Mouse (Mus musculus) spleen, embryonic (tissue): ENCODE results near the gene Creb3l2.
"Not testable (repeated sequence)": the region's sequence is repeated elsewhere in the genome, so short reads cannot be mapped to it uniquely, and the experiment has no call there.

ENCODE experiments used
- CTCF ChIA-PET: fragments of 350-600 bp; sonication (Branson Sonifier 250); formaldehyde crosslinking; loops from one replicate; lab custom pipeline; 2022; lab: Charles Lee

Creb3l2 gene

DNA sequence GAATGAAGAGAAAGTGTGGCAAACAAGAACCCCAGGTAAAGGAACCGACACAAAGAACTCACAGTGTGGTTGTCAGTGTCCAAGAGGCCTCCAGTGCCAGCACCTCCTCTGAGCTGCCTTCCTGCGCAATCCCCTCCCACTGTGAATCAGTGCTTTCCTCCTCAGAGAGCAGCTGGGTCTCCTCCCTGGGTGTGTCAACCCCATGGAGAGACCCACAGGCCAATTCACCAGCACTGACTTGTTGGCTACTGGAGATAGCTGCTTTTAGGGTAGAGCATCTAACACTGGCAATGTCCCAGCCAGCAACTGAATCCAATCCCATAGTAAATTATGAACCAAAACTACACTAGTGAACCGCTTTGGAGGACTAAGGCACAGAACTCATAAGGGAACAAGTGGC lies 64.6 kb downstream of the Creb3l2 start:
- CTCF ChIA-PET = not testable (repeated sequence)

DNA sequence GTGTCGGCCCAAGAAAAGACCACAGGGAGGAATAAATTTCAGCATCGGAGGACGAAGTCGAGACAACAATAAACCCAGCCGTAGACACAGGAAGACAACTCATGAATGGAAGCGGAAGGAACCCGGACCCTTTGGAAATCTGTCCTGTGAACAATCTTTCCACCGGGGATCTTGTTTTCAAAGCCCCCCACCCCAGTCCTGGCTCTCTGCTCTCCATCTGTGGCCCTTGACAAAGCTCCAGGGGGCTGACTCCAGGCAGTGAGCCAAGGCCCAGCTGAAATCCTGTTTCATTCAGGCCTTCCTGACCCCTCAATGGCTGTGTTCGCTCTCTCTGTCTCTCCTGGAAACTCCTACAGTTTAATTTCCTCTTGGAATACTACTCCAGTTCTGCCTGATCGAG lies 66.5 kb downstream of the Creb3l2 start:
- CTCF ChIA-PET = no interaction called here

DNA sequence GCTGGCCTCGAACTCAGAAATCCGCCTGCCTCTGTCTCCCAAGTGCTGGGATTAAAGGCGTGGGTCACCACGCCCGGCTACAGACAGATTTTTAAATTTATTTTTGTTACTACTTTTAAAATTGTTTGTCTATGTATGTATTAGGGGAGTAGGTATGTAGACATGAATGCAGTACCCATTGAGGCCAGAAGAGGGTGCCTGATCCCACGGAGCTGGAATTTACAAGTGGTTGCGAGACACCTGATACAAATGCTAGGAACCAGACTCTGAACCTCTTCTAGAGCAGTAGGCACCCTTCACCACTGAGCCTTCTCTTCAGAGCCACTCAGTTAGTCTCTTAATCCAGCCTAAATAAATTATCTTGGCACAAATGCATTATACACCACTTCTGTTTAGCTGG lies 70.6 kb downstream of the Creb3l2 start:
- CTCF ChIA-PET = interaction anchor here (1.1 kb wide), 1 partner anchor 16 kb away, joined by 4 read pairs; no protein-coding TSS in a partner anchor

DNA sequence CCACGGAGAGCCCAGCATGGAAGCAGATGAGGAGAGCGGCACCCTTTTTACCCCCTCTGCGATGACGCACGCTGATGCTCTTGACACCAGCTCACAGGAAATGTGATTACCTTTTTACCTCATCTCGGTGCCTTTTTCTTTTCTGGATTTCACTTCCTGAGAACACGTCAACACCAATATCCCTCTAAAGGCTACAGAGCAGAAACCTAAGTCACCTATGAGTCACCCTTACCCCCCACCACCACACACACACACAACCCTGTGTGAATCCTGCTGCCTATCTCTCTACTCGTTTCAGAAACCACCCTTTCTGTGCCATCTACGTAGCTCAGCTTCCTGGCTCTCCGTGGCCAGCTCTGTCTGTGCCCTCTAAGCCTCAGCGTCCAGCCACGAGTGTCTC lies 71.4 kb downstream of the Creb3l2 start:
- CTCF ChIA-PET = interaction anchor here (1.1 kb wide), 1 partner anchor 15 kb away, joined by 4 read pairs; no protein-coding TSS in a partner anchor

DNA sequence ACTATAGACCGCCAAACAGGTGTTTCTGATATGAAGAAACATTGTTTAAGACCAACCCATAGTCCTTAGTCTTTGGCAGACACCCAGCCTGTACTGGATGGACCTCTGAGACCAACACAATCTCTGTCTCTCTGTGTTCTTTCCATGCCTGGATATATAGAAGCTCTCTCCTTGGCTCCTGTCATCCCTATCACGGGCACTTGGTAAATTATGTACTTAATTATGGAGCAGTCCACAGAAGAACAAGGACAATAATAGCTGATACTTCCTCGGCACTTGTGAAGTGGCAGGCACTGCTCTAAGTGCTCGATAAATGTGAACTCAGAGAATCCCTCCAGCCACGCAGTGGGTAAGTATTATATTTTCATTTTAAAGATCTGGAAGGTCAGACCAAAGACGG lies 72.2 kb downstream of the Creb3l2 start:
- CTCF ChIA-PET = no interaction called here

DNA sequence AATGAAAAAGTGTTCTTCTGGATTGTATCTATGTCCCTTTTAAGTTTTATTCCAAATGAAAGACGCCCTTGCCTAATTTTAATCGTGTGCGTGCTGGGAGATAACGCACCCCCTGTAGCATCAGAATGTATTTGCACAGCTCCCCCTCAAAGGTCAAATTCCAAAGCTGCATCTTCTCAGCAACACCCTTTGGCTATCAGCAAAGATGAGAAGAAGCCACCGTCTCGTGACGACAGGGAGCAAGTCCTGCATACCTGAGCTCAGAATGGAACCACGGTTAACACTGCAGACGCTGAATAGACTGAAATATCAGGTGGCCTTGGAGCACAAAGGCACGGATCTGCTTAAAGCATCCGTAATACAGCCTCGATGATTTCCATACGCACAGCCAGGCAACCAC lies 73.7 kb downstream of the Creb3l2 start:
- CTCF ChIA-PET = no interaction called here

DNA sequence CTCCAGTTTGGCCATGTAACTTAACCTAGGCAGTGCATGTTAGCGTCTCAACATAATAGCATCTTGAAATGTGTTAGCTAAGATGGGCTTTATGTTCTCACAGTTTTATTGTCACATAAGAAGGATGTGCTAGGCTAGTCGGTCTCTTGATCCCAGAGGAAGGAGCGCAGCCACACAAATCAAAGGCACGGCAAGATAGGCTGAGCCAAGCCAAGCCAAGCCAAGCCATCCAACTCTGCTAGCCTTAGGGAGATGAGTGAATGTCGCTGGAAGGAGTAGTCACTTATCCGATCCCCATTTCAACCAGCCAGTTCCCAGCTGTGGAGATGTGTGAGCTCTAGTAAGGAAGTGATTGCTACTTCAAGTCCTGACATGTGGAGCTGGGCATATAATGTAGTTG lies 75.0 kb downstream of the Creb3l2 start:
- CTCF ChIA-PET = no interaction called here

DNA sequence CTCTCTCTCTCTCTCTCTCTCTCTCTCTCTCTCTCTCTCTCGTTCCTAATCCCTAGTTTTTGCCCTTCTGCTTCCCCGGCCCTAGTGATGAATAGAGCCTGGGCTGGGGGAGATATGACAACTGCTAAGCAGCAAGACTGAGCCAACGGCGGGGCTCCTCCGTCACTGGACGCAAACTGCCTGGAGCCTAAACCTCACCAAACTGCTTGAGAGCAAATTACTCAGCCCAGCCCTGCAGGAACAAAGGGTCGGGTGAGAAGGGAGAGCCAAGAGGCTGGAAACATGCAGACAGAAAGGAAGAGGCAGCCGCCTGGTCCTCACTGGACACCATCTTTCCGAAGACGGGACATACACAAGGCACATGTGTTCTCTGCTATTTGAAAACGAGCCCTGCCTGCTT lies 76.8 kb downstream of the Creb3l2 start:
- CTCF ChIA-PET = interaction anchor here (0.6 kb wide), 1 partner anchor 18 kb away, joined by 3 read pairs; no protein-coding TSS in a partner anchor

DNA sequence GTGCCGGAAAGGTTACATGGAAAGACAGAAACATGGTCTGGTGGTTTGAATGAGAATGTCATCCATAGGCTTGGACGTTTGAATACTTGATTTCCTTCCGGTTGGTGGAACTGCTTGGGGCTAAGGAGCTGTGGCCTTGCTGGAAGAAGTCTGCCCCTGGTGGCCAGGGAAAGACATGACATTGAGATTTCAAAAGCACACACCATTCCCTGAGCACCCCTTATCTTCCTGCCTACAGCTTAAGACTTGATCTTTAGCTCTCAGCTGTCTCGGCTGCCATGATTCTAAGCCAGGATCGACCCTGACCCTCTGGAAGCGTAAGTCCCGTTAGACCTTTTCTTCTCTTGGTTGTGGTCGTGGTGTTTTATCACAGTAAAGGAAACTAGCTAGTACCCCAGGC lies 77.6 kb downstream of the Creb3l2 start:
- CTCF ChIA-PET = interaction anchor here (0.5 to 1.2 kb wide), 2 partner anchors 82 to 88 kb away, joined by 3 read pairs; no protein-coding TSS in a partner anchor

DNA sequence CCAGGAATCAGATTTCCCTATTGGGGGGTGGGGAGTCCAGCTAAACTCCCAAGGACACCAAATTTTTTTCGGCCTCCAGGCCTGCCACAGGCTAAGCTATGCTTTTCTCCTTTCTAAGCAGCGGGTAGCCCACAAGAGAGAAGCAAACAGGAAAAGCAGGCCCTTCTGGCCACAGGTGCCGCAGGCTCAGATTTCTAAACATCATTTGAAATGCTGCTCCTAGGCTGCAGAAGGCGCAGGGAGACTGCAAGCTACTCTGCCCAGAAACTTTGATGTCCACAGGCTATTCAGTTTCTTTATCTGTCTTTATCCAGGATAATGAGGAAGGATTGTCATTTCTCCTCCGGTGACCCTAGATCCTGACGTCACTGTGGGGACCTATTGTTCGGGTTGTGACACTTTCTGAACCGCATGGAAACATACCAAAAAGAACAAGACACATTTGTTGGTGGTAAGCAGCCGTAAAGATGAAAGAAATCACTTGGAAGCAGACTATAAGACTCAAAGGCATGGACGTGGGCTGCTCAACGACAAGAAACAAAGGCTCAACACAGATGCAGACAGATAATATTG lies 81.0 kb downstream of the Creb3l2 start:
- CTCF ChIA-PET = no interaction called here

DNA sequence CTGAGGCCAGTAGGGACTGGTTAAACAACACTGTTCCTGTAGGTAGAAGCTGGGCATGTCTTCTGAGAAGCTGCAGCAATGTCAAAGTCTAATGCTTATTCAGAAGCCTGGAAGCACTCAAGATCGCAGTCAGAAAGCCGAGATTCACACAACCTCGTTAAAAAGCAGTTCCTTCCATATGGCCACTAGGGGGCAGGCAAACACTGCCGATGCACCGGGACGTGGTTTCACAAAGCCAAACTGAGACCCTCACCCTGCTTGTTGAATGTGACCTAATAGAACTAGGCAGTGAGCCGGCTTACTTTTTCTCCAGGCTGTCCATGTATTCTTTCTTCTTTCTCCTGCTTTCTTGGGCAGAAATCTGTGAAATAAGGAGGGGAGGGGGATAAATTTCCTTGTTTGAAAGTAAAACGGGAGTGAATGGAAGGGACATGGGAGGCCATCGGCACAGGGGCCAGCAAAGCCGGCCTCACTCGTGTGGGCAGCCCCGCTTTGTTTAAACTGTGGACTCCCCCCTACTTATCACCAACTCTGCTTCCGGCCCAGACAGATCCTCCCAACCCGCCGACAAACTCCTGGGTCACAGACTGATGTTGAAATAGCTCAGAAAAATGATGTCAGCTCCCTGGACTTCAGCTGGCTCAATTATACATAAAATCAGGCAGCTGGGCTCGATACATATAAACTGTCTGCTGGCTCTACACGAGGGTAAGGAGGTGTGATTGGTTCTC lies 87.3 kb downstream of the Creb3l2 start:
- CTCF ChIA-PET = interaction anchor here (0.8 kb wide), 1 partner anchor 16 kb away, joined by 4 read pairs; no protein-coding TSS in a partner anchor

DNA sequence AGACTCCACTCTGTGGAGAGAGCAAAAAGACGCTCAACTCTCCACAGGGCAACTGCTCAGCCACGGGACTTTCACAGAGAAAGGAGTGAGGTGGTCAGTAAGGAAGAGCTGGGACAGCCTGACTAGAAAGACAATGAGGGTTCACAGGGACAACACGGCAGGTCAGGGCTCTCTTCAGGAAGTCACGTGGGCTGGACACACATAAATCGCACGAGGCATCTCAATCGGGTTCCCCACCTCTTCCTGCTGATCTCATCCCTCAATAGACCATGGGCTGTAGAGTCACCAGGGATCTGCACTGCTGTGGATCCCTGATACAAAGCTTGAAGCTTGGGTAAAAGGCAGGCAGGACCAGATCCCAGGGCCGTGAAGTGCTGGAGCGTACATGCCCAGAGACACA lies 88.3 kb downstream of the Creb3l2 start:
- CTCF ChIA-PET = no interaction called here

DNA sequence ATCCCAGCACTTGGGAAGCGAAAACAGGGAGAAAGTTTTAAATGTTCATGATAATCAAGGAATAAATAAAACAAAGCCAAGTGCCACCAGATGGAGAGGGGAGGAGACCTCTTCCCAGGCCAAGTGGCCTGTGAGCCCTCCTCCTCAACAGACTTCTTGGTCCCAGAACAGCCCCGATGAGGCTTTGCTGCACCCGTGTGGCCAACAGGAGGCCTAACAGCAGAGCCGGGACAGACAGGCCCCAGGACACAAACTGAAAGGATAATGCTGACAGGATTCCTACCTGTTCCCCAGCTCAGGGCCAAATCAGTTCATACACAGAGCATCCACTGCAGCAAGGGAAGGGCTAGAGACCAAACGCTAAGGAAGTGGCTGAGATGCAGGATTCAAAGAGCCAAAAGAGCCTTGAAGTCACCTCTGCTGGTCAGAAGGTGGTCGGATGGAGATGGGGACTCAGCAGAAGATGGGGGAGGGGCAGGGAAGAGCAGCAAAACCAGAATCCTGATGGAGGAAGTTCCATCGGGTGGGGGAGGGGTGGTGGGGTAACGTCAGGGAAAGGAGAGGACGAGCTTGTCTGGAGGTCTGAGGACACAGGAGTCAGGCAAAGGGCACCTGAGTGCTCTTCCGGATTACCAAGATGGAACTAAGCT lies 90.1 kb downstream of the Creb3l2 start:
- CTCF ChIA-PET = interaction anchor here (0.5 kb wide), 1 partner anchor 97 kb away, joined by 3 read pairs; no protein-coding TSS in a partner anchor

DNA sequence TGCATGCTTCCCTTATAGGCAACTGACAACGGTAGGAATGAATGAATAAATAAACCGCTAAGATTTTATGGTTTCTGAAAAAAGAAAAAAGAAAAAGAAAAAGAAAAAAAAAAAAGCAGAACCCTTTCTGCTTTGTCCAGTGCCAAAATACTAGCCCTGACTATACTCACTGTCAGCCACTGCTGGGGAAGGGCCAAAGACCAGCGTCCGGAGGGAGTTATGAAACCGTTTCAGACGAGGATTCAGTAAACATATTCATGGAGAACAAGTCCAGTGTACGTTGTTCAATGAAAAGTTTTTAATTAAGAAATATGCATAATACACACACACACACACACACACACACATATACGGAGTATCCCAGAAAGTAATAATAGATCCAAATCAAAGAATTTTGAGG lies 91.6 kb downstream of the Creb3l2 start:
- CTCF ChIA-PET = interaction anchor here (0.7 kb wide), 1 partner anchor 506 kb away, joined by 5 read pairs; no protein-coding TSS in a partner anchor

DNA sequence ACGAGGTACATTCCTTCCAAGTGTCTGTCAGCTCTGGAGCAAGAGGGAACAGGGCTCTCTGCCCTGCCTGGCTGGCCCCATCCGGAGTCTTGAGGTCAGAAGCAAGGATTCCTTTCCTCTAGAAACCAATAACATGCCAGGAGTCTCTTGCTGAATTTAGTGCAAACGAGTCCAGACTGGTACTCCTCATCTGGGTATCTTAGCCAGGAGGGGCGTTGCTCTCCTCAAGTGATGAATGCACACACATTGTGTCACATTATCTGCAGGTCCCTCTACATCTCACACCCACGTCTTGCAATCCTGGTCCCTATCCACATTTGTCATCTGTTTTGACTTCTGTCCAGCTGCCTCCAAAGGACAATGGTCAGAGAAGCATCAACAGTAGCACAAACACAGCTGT lies 94.3 kb downstream of the Creb3l2 start:
- CTCF ChIA-PET = interaction anchor here (0.7 kb wide), 1 partner anchor 18 kb away, joined by 3 read pairs; no protein-coding TSS in a partner anchor

DNA sequence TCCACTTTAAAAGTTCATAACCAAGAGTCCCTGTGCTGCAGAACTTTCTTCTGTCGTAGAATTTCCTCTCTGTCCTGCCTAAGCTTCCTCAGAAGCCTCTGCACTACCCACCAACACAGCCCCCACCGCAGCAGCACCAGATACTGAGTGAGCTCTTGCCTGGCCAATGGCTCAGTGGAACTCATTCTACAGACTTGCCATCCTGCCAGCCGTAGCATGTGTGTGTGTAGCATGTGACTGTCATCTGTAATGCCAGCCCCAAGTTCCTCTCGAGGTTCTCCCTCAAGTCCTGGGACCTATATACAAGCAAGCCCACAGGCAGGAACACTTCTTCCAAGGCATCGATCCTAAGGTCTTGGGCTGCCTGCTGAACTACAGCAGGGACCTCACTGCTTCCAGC lies 103.9 kb downstream of the Creb3l2 start:
- CTCF ChIA-PET = no interaction called here

DNA sequence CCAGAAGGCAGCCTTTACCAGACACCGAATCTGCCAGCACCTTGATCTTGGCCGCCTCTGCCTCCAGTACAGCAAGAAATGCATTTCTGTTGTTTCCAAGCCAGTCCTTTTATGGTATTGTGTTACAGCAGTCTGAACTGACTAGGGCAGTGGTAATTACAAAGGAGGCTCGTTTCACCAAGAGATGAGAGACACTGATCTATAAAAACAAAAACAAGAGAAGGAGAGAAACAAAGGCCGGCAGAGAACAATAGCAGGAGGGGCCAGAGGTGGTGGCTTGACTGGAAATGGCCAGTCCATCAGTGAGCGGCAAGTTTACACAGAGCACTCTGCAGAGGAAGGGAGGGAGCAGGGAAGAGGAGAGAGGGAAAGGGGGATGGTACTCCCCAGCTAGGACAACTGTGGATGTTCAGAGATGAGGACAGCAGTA lies 105.1 kb downstream of the Creb3l2 start:
- CTCF ChIA-PET = no interaction called here

DNA sequence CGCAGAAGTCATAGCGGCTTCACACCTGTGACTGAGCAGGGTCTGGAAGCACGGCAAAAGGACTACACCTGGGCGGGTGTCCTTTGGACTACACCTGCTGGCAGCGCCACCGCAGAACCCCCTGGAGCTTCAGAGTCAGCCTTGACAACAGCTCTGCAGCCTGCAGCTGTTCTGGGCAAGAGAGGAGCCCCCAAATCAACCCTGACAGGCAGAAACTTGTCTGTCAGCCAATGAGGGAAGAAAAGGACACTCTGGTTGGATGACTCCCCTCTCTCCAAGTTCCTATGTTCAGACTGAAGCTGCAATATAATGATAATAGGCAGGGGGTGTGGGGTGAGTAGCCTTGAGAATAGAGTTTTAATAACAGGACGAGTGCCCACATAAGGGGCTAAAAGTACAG lies 105.6 kb downstream of the Creb3l2 start:
- CTCF ChIA-PET = interaction anchor here (0.6 kb wide), 1 partner anchor 734 kb away, joined by 3 read pairs; no protein-coding TSS in a partner anchor

DNA sequence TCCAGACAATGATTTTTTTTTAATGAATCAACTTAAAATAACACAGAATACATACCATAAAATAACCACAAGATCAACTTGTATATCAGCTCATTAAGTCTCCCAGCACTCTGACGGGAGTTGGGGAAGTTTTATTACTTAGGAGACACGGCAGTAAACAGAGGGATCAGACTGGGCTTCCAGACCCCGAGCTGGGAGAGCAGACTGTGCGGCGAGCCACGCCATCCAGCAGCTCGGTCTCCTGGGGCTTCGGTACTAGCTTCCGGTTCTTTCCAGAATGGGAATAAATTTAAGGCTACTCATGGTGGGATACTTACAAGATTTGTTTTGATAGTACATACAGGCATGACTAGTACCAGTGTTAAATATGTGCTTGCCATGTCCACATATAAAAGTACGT lies 109.1 kb downstream of the Creb3l2 start:
- CTCF ChIA-PET = no interaction called here

DNA sequence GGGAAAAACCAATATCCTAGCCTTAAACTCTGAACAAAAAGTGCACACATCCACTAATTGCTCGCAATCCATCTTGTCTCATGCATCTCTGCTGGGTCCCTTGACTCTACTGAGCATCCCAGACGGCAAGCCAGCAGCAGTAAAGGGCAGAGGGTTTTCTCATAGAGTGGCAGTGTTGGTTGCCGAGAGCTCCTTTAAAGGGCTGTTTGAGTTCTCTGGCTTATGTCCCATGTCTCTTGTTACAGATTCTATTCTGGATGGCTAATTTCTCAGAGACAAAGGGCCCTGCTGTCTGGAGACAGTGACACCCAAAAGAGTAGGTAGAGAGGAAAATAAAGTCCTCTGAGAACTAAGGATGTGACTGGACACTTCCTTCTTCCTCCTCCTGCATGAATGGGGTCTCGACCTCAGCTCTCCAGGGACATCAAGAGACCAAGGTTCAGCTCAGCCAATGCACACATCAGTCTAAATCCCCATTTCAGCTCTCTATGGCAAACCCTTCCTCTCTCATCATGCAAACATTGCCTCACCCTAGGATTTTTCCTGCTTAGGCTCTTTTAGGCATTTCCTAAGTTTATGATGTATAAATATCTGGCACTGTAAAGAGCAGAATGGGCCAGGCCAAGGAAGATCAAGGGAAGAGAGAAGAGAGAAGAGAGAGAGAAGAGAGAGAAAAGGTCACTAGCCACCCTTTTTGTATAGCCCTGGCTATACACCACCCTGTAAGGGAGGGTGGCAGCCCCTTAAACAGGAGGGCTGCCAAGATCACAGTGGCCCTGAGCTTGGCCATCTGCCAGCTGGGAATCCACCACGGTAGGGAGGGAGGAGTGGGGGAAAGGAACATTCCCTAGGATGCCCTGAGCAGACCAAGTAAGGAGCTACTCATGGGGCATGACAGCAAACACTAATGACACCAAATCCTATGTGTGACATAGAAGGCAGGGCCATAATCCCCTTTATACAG lies 111.8 kb downstream of the Creb3l2 start:
- CTCF ChIA-PET = no interaction called here

DNA sequence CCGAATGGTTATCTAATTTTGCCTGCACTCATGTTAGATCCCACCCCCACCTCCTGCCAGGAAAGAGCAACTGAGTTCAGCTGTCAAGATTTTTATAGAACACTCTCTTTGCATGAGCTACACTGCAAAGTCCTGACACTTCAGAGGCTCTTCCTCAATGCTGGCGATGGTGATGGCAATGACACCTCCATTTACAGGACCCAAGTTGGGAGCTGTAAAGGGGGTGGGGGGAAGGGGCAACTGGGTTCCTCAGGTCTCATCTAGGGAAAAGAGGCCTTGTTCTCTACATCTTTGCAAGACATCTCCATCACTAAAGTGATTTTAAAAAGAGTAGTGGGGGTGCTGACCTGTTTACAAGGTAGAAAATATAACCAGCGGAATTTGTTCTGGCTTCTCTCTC lies 112.6 kb downstream of the Creb3l2 start:
- CTCF ChIA-PET = no interaction called here
